Mouse (Mus musculus): ENCODE data around the gene Pde12. TPM values are rescaled to one million over a fixed set of nuclear protein-coding genes. Genes with fewer than 3 reads are reported as not detected.
A peak's percentile ranks its signal among the peaks of the same experiment; 100 is the strongest.
"Not testable (repeated sequence)": the region's sequence is repeated elsewhere in the genome, so short reads cannot be mapped to it uniquely, and the experiment has no call there.

Pde12 gene
- total RNA-seq (2021): 1 to 10 TPM; 9.1 to 9.3 TPM
- long read RNA-seq, experiment 1, full-length matches to known transcripts: 26 of 29 reads
- long read RNA-seq, experiment 1, partial matches to known transcripts: 2 of 29 reads
- long read RNA-seq, experiment 1, other reads (novel, unspliced or antisense): 1 of 29 reads
- long read RNA-seq, experiment 2, full-length matches to known transcripts: 24 of 27 reads
- long read RNA-seq, experiment 2, partial matches to known transcripts: 0 of 27 reads
- long read RNA-seq, experiment 2, other reads (novel, unspliced or antisense): 3 of 27 reads

- DNase-seq (ENCODE audit: low spot score in 2 of 2): peak; percentile 82 to 90
Observed at GRCm38 (mm10) chr14:26669292-26670073, at the start of gene Pde12. TSS of gene Pde12 (minus strand) at chr14:26669883.

- not testable (repeated sequence) for DNase-seq (ENCODE audit: low spot score in 2 of 2)
Observed at GRCm38 (mm10) chr14:26705246-26705645, 35.6 kb upstream of the Pde12 start.

- no peak for DNase-seq (ENCODE audit: low spot score in 2 of 2)
Observed at GRCm38 (mm10) chr14:26697912-26698311, 28.2 kb upstream of the Pde12 start.

- no peak for DNase-seq (ENCODE audit: low spot score in 2 of 2)
Observed at GRCm38 (mm10) chr14:26692974-26693373, 23.3 kb upstream of the Pde12 start, which contains the start of gene Dnah12. TSS of gene Dnah12 (plus strand) at chr14:26693274.

GRCm38 (mm10) chr14:26691363-26691762 is 21.7 kb upstream of the Pde12 start:
- no peak for DNase-seq (ENCODE audit: low spot score in 2 of 2)

GRCm38 (mm10) chr14:26690727-26691126 is 21.0 kb upstream of the Pde12 start:
- DNase-seq (ENCODE audit: low spot score in 2 of 2): no peak

- no peak for DNase-seq (ENCODE audit: low spot score in 2 of 2)
Observed at GRCm38 (mm10) chr14:26675791-26676190, 6.1 kb upstream of the Pde12 start.

GRCm38 (mm10) chr14:26675371-26675770 is 5.7 kb upstream of the Pde12 start:
- no peak for DNase-seq (ENCODE audit: low spot score in 2 of 2)

- DNase-seq (ENCODE audit: low spot score in 2 of 2): not testable (repeated sequence)
Observed at GRCm38 (mm10) chr14:26674476-26675169, 4.9 kb upstream of the Pde12 start.

- DNase-seq (ENCODE audit: low spot score in 2 of 2): not testable (repeated sequence)
Observed at GRCm38 (mm10) chr14:26671870-26672615, 2.4 kb upstream of the Pde12 start.

- no peak for DNase-seq (ENCODE audit: low spot score in 2 of 2)
Observed at GRCm38 (mm10) chr14:26670964-26671363, 1.3 kb upstream of the Pde12 start.

GRCm38 (mm10) chr14:26668371-26669291 is 1.1 kb downstream of the Pde12 start:
- peak; percentile 44 to 70 for DNase-seq (ENCODE audit: low spot score in 2 of 2)

GRCm38 (mm10) chr14:26667991-26668370 is 1.7 kb downstream of the Pde12 start:
- no peak for DNase-seq (ENCODE audit: low spot score in 2 of 2)

GRCm38 (mm10) chr14:26663851-26664250 is 5.8 kb downstream of the Pde12 start:
- no peak for DNase-seq (ENCODE audit: low spot score in 2 of 2)

- no peak for DNase-seq (ENCODE audit: low spot score in 2 of 2)
Observed at GRCm38 (mm10) chr14:26662488-26662887, 7.2 kb downstream of the Pde12 start.

GRCm38 (mm10) chr14:26662016-26662415 is 7.7 kb downstream of the Pde12 start:
- no peak for DNase-seq (ENCODE audit: low spot score in 2 of 2)

GRCm38 (mm10) chr14:26660233-26660632 is 9.4 kb downstream of the Pde12 start:
- DNase-seq (ENCODE audit: low spot score in 2 of 2): no peak

- DNase-seq (ENCODE audit: low spot score in 2 of 2): no peak
Observed at GRCm38 (mm10) chr14:26658178-26658577, 11.5 kb downstream of the Pde12 start.

- DNase-seq (ENCODE audit: low spot score in 2 of 2): no peak
Observed at GRCm38 (mm10) chr14:26651901-26652300, 17.8 kb downstream of the Pde12 start.

GRCm38 (mm10) chr14:26647811-26648210 is 21.9 kb downstream of the Pde12 start:
- DNase-seq (ENCODE audit: low spot score in 2 of 2): no peak
